ENCODE assay signal across 8 mouse cellular contexts in genomic region chr10:105714844-105715243, GRCm38 (mm10).
DNase-seq lines count a peak whose midpoint lies in the region; ATAC-seq and TF ChIP-seq lines count a peak whose summit lies in the region.

No protein-coding gene starts in this region.

- H3K27me3 ChIP-seq in midbrain, embryonic 14.5 days (ENCODE audit: control insufficient read depth, insufficient read depth, low read length): no peaks in the 10 kb centered on the region
- H3K27me3 ChIP-seq in midbrain, embryonic 13.5 days: no peaks in the 10 kb centered on the region

- no peaks in the 10 kb centered on the region for H3K4me1 ChIP-seq in midbrain, embryonic 14.5 days (ENCODE audit: control insufficient read depth, insufficient read depth, low read length)
- no peaks in the 10 kb centered on the region for H3K4me1 ChIP-seq in midbrain, embryonic 13.5 days (replicated peaks)

- intact Hi-C loops in gastrocnemius, adult 2 months (cut with DNase I): no loop called here
- intact Hi-C loops in left cerebral cortex, postnatal 14 days (cut with DNase I): loop anchor here (10.0 kb wide), 2 partner anchors 140 to 1930 kb away; partner anchors contain the start of gene Tmtc2

- no peak overlapping the region for H3K4me3 ChIP-seq in gastrocnemius, adult 2 months
- H3K4me3 ChIP-seq in midbrain, embryonic 14.5 days (replicated peaks; ENCODE audit: low read depth, low read length): no peak overlapping the region
- H3K4me3 ChIP-seq in midbrain, embryonic 13.5 days (replicated peaks): no peak overlapping the region

- no peaks in the 10 kb centered on the region for H3K9me3 ChIP-seq in midbrain, embryonic 14.5 days (ENCODE audit: control insufficient read depth, low read length)
- H3K9me3 ChIP-seq in midbrain, embryonic 13.5 days: no peaks in the 10 kb centered on the region

- 9% methylated on average over 6 of the region's 6 CpGs for WGBS in midbrain, embryonic 14.5 days
- 7% methylated on average over 6 of the region's 6 CpGs for WGBS in midbrain, embryonic 13.5 days

- DNase-seq in gastrocnemius, adult 2 months: no peak
- DNase-seq in gastrocnemius, postnatal 25 days: no peak
- peak; percentile 84 for DNase-seq in midbrain, embryonic 14.5 days
- DNase-seq in cerebellum, postnatal 14 days: peak; percentile 63 to 66
- peak; percentile 21 to 55 for DNase-seq in left cerebral cortex, postnatal 14 days (ENCODE audit: low spot score in 2 of 2)
- DNase-seq in yolk sac, embryonic 10.5 days (ENCODE audit: low spot score): peak; percentile 9
- DNase-seq in ovary, postnatal 10 days (ENCODE audit: low spot score): no peak

- H3K36me3 ChIP-seq in midbrain, embryonic 14.5 days (ENCODE audit: control insufficient read depth, insufficient read depth, low read length): no peaks in the 10 kb centered on the region
- H3K36me3 ChIP-seq in midbrain, embryonic 13.5 days: no peaks in the 10 kb centered on the region

- ATAC-seq in midbrain, embryonic 14.5 days (ENCODE audit: low FRiP score, low TSS enrichment): no peak
- no peak for ATAC-seq in midbrain, embryonic 13.5 days

- TF ChIP-seq CTCF in gastrocnemius, adult 2 months (IDR thresholded peaks at IDR 0.05): peak; percentile 73

- H3K4me2 ChIP-seq in midbrain, embryonic 14.5 days (ENCODE audit: low read length): no peak overlapping the region
- no peak overlapping the region for H3K4me2 ChIP-seq in midbrain, embryonic 13.5 days (replicated peaks)

- no peak overlapping the region for H3K27ac ChIP-seq in gastrocnemius, adult 2 months
- no peak overlapping the region for H3K27ac ChIP-seq in midbrain, embryonic 14.5 days (replicated peaks; ENCODE audit: low read depth, low read length)
- H3K27ac ChIP-seq in midbrain, embryonic 13.5 days: no peak overlapping the region

- no peak overlapping the region for H3K9ac ChIP-seq in midbrain, embryonic 14.5 days (replicated peaks; ENCODE audit: low read length)
- no peak overlapping the region for H3K9ac ChIP-seq in midbrain, embryonic 13.5 days (replicated peaks)

Comparison
In these comparisons a context has a peak if more than half of its experiments do, and no peak if none do; other contexts are left out.
1. DNase-seq: peak in midbrain, embryonic 14.5 days (single experiment), cerebellum, postnatal 14 days (2 of 2), left cerebral cortex, postnatal 14 days (2 of 2) and yolk sac, embryonic 10.5 days (single experiment); none in gastrocnemius, adult 2 months (single experiment), gastrocnemius, postnatal 25 days (single experiment) and ovary, postnatal 10 days (single experiment).